Mouse (Mus musculus) lung, postnatal 14 days (tissue): ENCODE data around the gene Naa50.

Experiments used
- DNase-seq: peaks from one replicate; pipeline ENCODE4 v3.0.0; 2021

Gene Naa50

DNA sequence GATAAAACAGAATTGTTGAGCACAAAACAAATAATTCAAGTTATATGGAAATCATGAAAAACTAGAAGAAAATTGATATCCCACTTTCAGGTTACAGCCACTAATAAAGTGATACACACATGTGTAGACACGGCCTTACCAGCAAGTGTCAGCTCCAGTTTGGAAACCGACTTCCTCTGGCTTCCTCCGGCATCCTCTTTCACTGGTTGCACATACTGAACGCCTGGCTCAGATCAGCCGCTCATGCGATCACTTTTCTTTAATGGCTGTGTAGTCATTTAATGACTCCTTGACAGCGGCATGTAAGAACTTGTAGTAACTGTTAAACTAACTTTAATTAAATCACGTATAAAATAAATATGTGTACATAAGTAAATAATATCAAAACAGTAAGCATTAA is 66.3 kb downstream of the Naa50 start:
- no peak for DNase-seq

DNA sequence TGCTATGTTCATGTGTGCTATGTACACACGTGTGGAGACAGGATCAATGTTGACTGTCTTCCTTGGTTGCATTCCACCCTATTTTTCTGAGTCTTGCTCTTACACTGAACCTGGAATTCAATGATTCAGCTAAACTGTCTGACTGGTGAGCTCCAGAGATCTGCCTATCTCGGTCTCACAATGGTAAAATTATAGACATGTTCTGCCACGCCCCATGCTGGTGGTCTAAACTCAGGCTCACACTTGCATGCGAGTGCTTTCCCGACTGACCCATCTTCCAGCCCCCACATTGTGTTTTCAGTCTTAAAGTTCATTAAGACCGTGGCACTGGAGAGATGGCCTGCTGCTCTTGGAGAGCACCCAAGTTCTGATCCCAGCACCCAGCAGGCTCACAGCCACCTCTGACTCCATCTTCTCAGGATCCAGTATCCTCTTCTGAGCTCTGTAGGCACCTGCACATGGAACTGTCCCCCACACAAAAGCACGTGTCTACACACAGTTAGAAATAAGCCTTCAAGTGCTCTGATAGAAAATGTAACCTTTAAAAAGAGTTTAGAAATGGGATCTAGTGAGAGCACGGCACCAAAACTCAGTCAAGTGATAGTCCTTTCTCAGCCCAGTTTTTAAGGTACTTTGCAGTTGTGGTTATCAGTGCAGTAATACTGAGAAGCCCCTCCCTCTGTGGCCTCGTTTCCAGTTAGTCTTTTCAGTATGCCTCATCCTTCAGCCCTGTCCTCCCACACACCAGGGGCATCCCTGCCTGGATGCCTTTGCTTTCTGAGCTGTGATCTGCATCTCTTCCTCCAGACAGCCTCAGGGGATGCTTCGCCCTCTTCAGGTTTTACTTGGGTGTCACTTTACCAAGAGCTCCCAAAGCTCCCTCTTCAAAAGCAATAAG is 70.8 kb downstream of the Naa50 start:
- no peak for DNase-seq

DNA sequence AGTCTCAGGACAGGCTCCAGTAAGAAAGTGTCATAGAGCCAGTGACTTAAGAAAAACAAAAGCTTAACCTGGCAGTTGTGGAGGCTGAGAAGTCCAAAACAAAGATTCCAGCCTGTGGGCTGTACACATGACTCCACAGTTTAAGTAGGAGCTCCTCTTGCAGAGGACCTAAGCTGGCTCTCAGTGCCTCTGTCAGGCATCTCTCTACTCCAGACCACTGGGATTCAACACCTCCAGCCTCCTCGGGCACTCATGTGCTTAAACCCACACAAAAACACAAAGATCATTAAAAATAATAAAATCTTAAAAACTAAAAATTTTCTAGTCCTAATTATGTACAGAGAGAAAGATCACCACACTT is 71.4 kb downstream of the Naa50 start:
- DNase-seq, result no peak

DNA sequence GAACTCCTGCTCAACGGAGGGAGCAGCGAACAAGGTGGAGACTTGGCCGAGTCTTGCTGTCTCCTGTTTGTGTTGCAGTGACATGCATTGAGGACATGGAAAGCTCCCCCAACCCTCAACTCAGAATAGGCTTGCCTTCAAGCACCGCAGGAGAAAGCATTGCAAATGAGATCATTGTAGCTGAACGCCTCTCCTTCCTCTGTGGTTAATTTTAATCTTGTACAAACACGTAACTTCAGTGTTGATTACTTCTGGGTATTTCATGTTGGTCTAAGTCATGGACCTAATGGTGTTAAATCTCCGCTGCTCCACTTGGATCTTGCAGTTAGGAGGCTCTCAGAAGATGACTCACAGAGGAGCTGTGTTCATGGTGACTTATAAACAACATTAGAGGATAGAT is 73.1 kb downstream of the Naa50 start:
- DNase-seq, result no peak
